Mouse (Mus musculus) kidney, adult 2 months (tissue): ENCODE data around the gene Dop1b. TPM values are rescaled to one million over a fixed set of nuclear protein-coding genes. Genes with fewer than 3 reads are reported as not detected.
"Not testable (repeated sequence)": the region's sequence is repeated elsewhere in the genome, so short reads cannot be mapped to it uniquely, and the experiment has no call there.

Experiments used
- DNase-seq: peaks from one replicate; pipeline ENCODE4 v3.0.0; 2021
- H3K27ac ChIP-seq: fragments of 200-500 bp; 2 replicates; pipeline ENCODE4 v1.5.1; 2012; ENCODE audit warnings: low read depth, low read length, control low read depth, inconsistent platforms; ENCODE audit not compliant: insufficient read depth
- H3K27me3 ChIP-seq: fragments of 200-500 bp; replicated peaks from 2 replicates; pipeline ENCODE4 v1.6.1; 2012; ENCODE audit warnings: mild to moderate bottlenecking, moderate library complexity, low read length, inconsistent platforms; ENCODE audit not compliant: control insufficient read depth, insufficient read depth
- H3K36me3 ChIP-seq: fragments of 200-500 bp; 2 replicates; pipeline ENCODE4 v1.6.1; 2012; ENCODE audit warnings: mild to moderate bottlenecking, moderate library complexity, low read length, inconsistent platforms; ENCODE audit not compliant: control insufficient read depth, insufficient read depth
- H3K4me1 ChIP-seq: fragments of 200-500 bp; 2 replicates; pipeline ENCODE4 v1.6.1; 2011; ENCODE audit warnings: low read length; ENCODE audit not compliant: control insufficient read depth, insufficient read depth
- H3K4me3 ChIP-seq: fragments of 200-500 bp; 2 replicates; pipeline ENCODE4 v1.5.1; 2011; ENCODE audit warnings: mild to moderate bottlenecking, low read depth, low read length, control low read depth; ENCODE audit not compliant: insufficient read depth
- CTCF ChIP-seq: fragments of 200-500 bp; conservative IDR thresholded peaks from 2 replicates; pipeline ENCODE4 v1.5.1; 2011; ENCODE audit warnings: low read depth, mild to moderate bottlenecking, control low read depth, low read length, moderate library complexity, mixed read lengths; ENCODE audit not compliant: insufficient read depth, insufficient read length
- POLR2A ChIP-seq: fragments of 200-500 bp; IDR thresholded peaks from one replicate; pipeline ENCODE4 v1.6.1; 2011; ENCODE audit warnings: low read depth, low read length, control low read depth
- WGBS: fragments of 180-500 bp; shearing (Covaris S2); methylation state at CpG from one replicate; pipeline ENCODE4 v1.1.7; 2018; 5-methylcytosine and 5-hydroxymethylcytosine counted together
- polyA plus RNA-seq: library from polyadenylated mRNA; depleted of rRNA; stranded (reverse); fragments of >200 nt; gene quantifications from 2 replicates; pipeline ENCODE4 v1.2.3, GENCODE M21; 2012

Gene Dop1b
- polyA plus RNA-seq, 1 experiment = 23.8 TPM

DNA sequence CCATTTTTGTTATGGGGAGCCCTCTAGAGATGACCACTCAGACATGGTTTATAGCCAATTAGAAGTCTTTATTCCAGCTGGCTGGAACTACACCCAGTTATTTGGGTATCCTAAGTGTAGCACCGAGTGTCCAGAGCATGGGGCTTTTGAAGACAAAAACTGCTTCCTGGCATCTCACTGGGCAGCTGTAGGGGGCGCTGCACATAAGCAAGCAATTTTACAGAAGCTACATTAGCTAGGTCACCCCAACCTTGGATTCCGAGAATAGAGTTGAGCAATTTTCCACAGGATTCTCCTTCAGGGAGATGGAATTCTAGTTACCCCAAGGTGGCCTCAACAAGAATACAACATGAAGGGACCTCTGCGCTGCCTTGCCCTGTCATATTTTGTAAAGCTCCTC lies 113.1 kb downstream of the Dop1b start:
- Histone ChIP-seq H3K27ac (no peak overlapping the region), H3K27me3 (no peaks in the 10 kb centered on the region), H3K4me3 (no peak overlapping the region), H3K4me1 (no peaks in the 10 kb centered on the region), H3K36me3 (no peaks in the 10 kb centered on the region)
- DNase-seq = no peak
- 85% methylated on average over 4 of the region's 4 CpGs for WGBS
- TF ChIP-seq POLR2A (no peak), CTCF (no peak)

- 82% methylated on average over 4 of the region's 4 CpGs for WGBS
- no peaks in the 10 kb centered on the region for H3K27me3 ChIP-seq
- H3K4me3 ChIP-seq = no peak overlapping the region
- no peak for DNase-seq
- no peak overlapping the region for H3K27ac ChIP-seq
- H3K36me3 ChIP-seq = no peaks in the 10 kb centered on the region
- no peaks in the 10 kb centered on the region for H3K4me1 ChIP-seq
- TF ChIP-seq CTCF (no peak), POLR2A (no peak)
Observed at GRCm38 (mm10) chr16:93825463-93825862, 113.8 kb downstream of the Dop1b start.

DNA sequence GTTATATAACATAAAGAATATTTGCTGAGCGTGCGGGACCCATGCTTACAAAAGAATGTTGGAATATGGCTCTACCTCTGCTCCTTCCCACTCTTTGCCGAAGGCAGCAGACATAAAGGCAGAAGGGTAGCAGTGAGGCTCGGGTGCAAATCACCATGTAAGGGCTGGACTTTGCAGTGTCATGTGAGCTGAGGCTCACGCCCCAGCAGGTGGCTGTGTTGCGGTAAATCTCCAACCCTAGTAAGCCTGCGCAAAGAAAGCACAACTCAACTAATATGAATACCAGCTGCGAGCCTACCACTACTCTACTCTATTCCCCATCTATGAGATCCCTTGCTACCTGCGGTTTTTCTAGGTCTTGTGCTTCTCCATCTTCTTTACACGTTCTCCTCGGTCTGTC lies 114.3 kb downstream of the Dop1b start:
- H3K36me3 ChIP-seq = no peaks in the 10 kb centered on the region
- DNase-seq = no peak
- H3K27ac ChIP-seq = no peak overlapping the region
- no peaks in the 10 kb centered on the region for H3K4me1 ChIP-seq
- H3K4me3 ChIP-seq = no peak overlapping the region
- no peak for TF ChIP-seq CTCF
- no peak for TF ChIP-seq POLR2A
- 82% methylated on average over 11 of the region's 11 CpGs for WGBS
- H3K27me3 ChIP-seq = no peaks in the 10 kb centered on the region

GRCm38 (mm10) chr16:93826478-93826877 lies 114.8 kb downstream of the Dop1b start:
- H3K4me1 ChIP-seq, DNase-seq, H3K4me3 ChIP-seq, H3K36me3 ChIP-seq, H3K27me3 ChIP-seq, H3K27ac ChIP-seq: not testable (repeated sequence)
- WGBS = 76% methylated on average over 5 of the region's 5 CpGs

DNA sequence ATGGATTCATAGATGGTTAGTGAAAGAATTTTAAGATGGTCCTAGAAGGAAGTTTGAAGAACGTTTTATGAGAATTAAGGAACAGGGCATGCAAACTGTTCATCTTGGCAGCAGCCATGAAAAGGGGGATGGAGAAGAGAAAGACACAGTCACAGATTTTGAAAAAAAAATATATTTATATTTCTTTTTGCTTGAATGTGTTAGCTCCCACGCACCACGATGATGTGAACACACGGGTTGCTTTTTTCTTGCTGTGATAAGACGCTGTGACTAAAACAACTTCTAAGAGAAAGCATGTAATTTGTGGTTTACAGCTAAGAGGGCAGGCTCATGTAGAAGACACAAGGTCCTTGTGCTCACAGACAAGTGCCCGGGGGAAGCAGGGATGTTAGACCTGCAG lies 115.2 kb downstream of the Dop1b start:
- WGBS = 88% methylated on average over 6 of the region's 6 CpGs
- Histone ChIP-seq H3K27me3 (no peaks in the 10 kb centered on the region), H3K27ac (no peak overlapping the region)

DNA sequence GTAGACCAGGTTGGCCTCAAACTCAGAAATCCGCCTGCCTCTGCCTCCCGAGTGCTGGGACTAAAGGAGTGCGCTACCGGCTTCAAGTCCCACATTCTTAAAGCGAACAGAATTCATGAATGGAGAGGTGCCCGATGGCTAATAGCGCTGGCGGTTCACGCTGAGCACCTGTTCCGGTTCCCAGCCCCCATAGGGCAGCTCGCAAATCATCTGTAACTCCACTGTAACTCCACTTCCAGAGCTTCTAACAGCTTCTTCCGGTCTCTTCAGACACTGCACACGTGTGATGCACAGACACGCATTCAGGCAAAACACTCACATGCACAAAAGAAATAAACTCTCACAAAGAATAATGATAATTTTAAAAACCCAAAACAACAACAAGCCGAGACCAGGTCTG lies 117.8 kb downstream of the Dop1b start:
- no peak for DNase-seq
- TF ChIP-seq POLR2A (no peak), CTCF (no peak)
- 88% methylated on average over 15 of the region's 15 CpGs for WGBS
- Histone ChIP-seq H3K36me3 (no peaks in the 10 kb centered on the region), H3K27me3 (no peaks in the 10 kb centered on the region), H3K27ac (no peak overlapping the region), H3K4me1 (0 out of 2 replicates have a peak, but pooled peaks cover 2% of the 10 kb centered on the region), H3K4me3 (no peak overlapping the region)

More for the DNA sequence above, 115.2 kb downstream of the Dop1b start:
- TF ChIP-seq POLR2A = no peak
- TF ChIP-seq CTCF = no peak
- no peaks in the 10 kb centered on the region for H3K36me3 ChIP-seq
- DNase-seq = no peak
- no peaks in the 10 kb centered on the region for H3K4me1 ChIP-seq
- H3K4me3 ChIP-seq = no peak overlapping the region

DNA sequence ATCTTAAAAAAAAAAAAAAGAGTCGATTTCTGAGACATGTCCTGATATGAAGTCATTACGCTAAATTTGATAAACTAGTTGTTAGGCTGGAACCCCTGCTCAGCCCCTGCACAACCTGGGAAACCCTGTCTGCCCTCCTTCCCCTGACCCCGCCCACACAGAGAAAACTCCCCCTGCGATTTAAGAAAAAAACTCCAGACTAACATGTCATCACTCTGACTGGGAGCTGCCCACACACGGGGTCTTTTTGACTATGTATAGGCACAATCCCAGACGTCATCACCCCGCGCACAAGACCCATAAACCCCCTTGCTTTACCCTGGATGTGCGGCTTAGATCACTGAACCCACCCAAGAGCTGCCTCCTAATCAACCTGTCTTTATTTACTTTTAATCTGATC lies 118.4 kb downstream of the Dop1b start:
- H3K27ac ChIP-seq = no peak overlapping the region
- 60% methylated on average over 9 of the region's 9 CpGs for whole genome bisulfite sequencing
- H3K4me3 ChIP-seq = no peak overlapping the region
- no peaks in the 10 kb centered on the region for H3K36me3 ChIP-seq
- 0 out of 2 replicates have a peak, but pooled peaks cover 2% of the 10 kb centered on the region for H3K4me1 ChIP-seq
- TF ChIP-seq CTCF (no peak), POLR2A (no peak)
- no peaks in the 10 kb centered on the region for H3K27me3 ChIP-seq
- no peak for DNase-seq

DNA sequence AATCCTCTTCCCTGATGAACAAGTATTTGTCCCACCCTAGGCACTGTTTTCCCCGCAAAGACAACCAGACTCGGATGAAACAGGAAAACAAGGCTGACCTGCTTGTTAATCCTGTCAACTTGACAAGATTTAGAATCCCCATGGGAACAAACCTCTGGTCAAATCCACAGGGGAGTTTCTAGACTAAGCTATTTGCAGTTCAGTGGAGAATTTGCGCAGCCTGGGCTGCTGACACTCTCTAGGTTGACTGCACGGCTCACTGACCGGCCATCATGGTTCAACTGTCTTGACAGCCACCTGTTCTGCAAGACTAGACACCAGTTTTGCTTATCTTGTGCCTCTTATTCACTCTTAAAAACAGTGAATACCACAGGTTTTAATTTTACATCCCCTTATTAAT lies 119.2 kb downstream of the Dop1b start:
- 15% methylated on average over 5 of the region's 5 CpGs for WGBS
- 0 out of 2 replicates have a peak, but pooled peaks cover 2% of the 10 kb centered on the region for H3K4me1 ChIP-seq

More for the DNA sequence above, 119.2 kb downstream of the Dop1b start:
- H3K4me3 ChIP-seq = no peak overlapping the region
- no peaks in the 10 kb centered on the region for H3K27me3 ChIP-seq
- H3K36me3 ChIP-seq = no peaks in the 10 kb centered on the region
- TF ChIP-seq POLR2A (no peak), CTCF (no peak)
- peak; percentile 72 for DNase-seq
- 0 out of 2 replicates have a peak overlapping the region, but pooled peaks have one; percentile 14 for H3K27ac ChIP-seq
